Mouse (Mus musculus): ENCODE results near the gene Uckl1.

Uckl1 gene

DNA sequence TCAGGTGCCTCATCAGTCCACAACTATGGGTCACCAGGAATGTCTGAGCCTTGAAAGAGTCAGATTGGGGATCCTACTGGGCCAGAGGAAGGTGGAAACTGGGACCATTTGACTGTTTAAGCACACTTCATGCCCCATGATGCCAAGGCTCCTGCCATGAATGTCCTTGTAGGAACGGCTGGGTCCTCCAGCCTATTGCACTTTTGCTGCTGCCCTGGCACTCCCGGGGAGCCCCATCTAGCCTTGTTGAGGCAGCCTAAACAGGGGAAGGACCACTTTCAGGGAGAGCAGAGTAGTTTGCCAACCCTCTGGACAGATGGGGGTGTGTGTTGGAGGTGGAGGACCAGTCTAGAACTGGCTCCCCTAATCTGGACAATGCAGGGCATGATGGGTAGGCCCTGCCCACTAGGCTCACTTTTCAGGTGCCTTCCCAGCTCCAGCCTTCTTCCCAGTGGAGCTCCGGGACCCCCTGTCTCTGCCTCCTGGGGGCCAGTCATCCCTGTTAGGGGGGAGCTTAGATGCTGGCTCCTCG is at the start of gene Uckl1:
TSS of gene Uckl1 (minus strand) at position 482 of the 532 bp plus-strand sequence.
- CTCF ChIA-PET: no interaction called here

DNA sequence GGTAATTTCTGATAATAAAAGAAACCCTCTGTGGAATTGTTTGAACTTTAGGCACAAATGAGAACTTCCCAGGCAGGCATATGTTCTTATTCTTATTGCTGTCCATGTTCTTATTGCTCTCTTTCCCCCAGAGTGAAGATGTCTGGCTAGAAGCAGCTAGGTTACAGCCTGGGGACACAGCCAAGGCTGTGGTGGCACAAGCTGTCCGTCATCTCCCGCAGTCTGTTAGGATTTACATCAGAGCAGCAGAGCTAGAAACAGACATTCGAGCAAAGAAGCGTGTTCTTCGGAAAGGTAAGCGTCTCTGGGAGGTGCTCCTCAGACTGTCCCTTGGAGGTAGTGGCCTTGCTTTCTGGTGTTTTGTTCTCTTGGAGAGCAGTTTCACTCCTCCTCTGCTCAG is 47.9 kb upstream of the Uckl1 start:
- CTCF ChIA-PET: no interaction called here

DNA sequence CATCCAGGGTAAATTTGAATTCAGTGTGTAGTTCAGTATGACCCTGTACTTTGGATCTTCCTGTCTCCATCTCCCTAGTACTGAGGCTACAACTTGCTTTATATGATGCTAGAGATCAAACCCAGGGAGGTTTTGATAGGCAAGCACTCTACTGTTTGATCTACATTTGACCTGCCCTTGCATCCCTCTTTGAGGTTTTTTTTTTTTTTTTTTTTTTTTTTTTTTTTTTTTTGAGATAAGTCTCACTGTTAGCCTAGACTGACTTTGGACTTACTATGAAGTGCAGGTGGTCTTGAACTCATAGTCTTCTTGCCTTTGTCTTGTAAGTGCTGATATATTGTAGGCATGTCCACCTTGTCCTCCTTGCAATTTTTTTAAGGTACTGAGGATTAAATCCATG is 43.8 kb upstream of the Uckl1 start:
- CTCF ChIA-PET: no interaction called here

DNA sequence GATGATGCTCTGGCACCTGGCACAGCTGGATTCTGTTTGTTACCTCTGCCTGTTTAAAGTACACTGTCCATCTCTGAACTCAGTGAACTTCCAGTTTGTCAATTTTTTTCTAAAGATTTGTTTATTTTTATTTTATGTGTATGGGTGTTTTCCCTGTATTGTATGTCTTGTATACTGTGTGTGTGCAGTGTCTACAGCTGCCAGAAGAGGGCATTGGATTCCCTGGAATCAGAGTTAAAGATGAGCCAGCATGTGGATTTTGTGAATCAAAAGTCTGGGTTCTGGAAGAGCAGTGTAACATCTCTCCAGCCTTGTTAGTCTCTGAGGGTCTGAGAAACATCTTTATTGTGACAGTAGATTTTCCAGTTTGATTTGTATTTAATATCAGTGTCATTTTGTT is 38.7 kb upstream of the Uckl1 start:
- CTCF ChIA-PET: no interaction called here

DNA sequence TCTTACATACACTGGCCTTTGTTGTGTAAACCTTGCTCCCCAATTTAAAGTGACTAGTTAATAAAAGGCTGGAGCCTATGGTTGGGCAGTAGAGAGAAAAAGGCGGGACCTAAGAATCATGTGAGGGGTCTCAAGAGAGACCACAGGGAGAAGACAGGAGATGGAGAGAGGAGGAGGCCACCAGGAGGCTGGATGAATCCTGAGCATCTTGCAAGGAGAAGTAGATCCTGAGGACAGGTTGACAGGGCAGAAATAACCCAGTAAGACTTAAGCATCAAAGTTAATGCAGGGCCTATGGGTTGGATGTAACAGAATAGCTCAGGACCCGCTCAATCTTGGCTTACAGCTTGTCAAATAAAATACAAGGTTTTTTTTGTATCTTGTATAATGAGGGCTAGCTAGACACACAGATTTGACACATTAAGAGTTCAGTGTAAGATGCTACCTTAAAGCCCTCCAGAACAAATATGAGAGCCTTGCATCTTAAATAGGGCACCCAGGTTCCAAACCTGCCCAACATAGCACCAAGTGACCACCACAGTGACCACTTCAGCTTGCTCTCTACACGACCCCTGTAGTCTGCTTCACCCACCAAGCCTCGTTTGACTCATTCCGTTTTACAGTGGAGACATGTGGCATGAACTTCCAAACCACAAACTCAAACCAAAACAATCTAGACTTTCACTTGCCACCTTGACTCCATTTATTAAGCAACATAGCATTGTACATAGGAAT is 34.2 kb upstream of the Uckl1 start:
- CTCF ChIA-PET: no interaction called here

DNA sequence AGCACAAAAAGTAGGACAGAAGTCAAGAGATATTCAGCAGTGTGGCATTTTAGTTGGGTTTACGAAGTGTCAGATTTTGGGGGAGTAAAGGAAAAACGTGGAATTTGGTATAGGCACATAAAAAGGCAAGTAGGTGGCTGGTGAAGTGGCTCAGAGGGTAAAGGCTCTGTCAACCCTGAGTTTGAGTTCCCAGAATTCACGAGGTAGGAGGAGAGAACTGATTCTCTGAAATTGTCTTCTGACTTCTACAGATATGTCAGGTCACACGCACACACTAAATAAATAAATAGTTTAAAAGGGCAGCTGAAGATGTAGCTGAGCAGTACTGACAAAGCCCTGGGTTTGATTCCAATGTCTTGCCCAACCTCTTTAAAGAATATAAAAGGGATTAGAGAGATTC is 17.7 kb upstream of the Uckl1 start:
- CTCF ChIA-PET: no interaction called here

DNA sequence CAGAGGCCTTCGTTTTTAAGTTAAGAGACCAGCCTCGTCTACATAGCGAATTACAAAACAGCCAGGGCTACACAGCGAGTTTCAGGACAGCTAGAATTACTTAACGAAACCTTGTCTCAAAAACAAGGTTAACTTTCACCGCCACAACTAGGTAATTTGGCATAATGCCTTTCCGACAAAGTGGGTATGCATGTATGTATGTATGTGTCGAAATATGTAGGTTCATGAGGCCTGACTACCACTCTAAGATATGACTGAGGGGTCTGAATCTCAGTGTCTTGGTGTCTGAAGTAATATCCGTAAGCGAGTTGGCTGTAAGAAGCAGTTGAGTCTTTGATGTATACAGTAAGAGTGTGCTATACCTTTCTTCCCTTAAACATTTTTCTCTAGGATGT is 17.1 kb upstream of the Uckl1 start:
- CTCF ChIA-PET: no interaction called here

DNA sequence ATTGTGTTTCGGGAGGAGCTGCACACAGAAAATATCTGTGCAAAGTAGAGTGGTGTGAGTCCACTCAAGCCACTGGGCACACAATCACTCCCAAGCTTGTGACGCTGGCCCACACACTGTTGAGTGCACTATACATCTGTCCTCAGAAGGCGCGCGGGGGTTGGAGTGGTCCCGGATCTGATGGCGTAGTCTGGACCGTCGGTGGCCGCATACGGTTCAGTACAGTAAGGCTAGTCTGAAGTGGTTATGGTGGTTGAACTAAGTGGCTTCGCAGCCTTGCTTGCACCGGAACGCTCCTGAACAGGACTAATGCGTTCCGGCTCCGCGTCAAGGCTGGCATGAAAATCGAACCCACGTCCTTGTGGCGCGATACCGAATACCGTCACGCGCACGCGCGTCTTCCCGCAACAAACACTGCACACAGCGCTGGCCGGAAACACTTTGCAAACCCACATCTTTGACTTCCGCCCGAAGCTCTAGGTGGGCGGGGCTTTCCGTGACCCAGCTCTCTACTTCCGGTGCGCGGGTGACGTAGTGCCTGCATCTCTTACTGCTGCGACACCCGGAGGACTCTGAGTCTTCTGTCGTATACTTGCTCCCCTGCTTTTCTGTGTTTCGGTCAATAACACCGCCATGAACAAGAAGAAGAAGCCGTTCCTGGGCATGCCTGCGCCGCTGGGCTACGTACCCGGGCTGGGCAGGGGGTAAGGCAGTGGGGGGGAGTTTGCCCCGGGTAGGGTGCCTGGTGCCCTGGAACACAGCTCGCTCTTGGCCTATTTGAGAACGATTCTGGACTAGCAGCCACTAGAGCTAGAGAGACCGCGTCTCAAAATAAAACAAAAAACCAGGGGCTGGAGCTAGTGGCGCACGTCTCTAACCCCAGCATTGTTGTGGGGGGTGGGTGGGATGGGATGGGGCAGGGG is 16.4 kb upstream of the Uckl1 start:
- CTCF ChIA-PET: no interaction called here

DNA sequence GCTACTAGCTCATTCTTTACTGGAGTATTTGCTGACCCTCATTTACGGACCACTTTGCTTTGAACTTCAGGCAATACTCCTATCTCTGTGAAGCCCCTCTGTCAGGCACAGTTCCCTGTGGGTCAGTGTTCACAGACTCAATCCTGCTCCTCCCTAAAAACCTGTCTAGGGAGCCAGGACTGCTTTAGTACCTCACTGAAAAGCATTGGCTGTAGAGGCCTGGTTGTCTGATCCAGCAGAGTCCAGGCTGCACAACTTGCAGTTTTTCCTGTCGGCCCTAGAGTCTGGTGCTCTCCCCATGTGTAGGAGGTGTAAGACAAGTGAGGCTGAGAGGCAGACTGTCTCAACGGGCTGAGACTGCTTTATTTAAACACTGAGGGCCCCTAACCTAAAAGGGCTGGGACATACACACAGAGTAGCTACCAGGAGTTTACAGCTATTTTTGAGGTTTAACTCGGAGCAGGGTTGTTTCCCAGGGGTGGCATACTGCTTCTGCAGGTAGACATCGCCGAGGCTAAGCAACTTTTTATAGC is 15.6 kb upstream of the Uckl1 start:
- CTCF ChIA-PET: interaction anchor here (0.5 kb wide), 1 partner anchor 185 kb away, joined by 3 read pairs; no protein-coding TSS in a partner anchor

DNA sequence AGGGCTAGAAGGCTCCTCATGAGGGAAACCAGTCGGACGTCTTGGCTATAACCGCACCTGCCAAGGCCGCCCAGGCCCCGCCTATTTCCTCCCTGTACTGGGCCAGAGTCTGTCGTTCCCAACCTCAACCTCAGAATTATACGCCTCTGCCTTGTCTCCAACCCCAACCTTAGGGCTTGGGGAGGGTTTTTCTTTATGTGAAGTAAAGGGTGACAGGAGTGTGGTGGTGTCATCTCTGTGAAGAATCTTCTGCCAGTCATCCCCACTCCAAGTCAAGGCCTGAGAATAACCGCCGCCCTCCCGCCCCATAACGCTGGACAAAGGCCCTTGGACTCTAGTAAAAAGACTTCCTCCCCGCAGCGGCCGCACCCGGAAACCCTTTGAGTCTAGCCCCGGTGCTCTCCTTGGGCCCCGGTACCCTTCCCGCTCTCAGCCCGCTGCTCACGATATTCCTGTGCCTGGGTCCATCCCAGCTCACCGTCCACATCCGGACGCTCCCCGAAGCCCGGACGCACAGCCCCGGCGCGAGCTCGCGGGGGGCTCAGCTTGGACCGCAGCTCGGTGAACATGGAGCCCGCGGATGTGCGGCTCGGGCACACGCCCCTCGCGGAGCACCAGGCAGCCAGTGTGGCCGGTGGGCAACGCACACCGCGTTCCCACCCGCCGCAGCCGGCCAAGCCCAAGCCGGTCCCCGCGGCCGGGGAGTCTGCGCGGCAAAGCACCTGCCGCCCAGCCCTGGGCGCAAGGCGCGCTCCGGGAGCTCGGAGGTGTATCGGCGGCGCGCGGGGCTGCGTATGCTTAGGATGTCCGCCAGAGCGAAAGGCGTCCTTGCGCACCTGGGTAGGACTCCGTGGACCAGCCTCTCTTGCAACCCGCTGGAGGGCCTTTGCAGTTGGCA is 14.0 kb upstream of the Uckl1 start, which contains the start of gene Samd10:
TSS of gene Samd10 (minus strand) at position 759 of the 898 bp plus-strand sequence.
- CTCF ChIA-PET: interaction anchor here (0.7 to 1.0 kb wide), 2 partner anchors 101 to 183 kb away, joined by 3 to 13 read pairs; no protein-coding TSS in a partner anchor

DNA sequence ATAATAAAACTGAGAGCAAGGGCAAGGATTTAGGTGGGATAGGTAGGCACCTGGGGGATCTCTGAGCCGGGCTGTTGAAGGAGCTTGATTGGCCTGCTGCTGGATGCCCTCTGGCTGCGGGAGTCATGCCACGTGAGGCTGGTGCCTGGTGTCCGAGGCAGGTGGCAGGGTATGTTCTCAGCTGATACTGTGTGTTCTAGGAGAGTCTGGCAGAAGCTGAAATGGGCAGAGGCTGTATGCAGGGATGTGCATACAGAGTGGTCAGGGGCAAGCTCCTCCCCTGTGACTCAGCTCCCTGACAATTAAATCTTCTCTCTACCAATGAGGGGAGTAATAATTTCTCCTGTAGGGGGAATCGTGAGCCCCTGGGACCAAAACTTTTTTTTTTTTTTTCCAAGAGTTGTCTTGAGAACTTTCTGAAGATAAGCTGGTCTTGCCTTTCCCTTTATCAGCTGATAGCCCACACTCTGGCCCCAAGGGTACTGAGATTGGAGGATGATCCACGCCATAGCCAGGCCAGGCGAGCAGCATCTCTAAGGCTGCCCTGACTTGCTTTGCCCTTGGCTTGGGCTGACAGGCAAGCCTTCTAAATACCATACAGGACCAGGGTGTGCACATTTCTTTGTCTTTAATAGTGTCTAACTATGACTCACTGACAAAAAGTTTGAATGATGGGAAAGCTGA is 12.8 kb upstream of the Uckl1 start:
- CTCF ChIA-PET: interaction anchor here (0.7 to 0.9 kb wide), 2 partner anchors 86 to 733 kb away, joined by 5 read pairs; no protein-coding TSS in a partner anchor

DNA sequence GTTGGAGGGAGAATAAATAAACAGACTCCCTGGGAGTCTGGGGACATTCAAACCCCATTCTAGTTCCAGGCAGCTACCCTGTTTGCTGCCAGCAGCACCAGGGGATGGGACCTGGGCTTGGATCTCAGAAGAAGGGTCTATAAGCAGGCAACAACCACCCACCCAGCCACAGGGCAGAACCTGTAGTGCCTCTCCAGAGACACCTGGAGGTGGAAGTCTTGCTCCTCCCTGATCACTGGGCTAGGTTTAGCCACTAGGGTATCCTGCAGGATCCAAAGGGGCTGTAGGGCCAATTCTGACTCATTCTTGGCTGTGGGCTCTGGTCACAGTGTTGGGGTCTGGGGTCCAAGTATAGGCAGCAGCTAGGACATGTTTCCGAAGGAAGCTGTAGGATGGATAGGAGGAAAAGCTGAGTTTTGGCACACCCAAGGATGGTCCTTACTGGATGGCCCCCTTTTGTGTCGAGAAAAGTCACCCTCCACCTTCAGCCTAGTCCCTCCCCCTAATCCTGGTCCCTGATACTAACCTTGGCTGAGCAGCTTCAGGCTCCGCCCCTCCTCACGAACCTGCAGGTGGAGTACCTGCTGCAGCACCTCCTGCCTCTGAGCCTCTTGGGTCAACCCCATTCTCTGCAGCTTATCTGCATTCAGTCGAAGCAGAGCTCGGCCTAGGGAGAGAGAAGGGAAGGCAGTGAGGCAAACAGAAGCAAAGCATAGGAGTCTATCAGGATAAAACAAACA is 11.7 kb upstream of the Uckl1 start:
- CTCF ChIA-PET: no interaction called here

DNA sequence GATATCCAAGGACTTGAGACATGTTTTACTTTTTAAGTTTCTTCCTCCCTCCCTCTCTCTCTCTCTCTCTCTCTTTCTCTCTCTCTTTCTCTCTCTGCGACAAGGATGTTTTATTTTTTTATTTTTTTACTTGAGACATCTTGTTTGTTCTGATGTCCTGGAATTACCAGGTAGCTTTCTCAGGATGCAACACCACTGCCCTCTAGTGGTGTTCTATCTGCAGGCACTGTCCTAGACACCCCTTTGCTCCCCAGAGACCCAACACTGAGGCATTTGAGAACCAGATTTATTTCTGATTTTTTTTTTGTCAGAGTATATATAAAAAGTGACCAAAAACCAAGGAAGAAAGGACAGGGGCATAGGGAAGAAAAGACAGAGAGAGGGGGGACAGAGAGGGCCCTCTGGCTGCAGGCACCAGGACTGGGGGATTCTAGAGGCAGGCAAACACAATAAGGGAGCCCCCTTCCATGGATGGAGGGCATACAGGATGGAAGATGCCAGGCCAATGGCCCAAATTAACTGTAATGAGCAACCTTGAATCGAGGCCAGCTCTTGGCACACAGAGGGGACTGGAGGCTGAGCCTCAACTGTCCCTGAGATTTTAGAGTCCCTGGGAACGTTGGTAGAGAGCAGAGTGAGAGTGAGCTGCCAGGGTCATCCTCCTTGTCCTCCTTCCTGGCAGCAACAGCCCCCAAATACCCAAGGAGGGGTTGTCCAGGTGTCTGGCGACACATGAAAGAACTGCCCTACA is 10.4 kb upstream of the Uckl1 start:
- CTCF ChIA-PET: interaction anchor here (0.7 kb wide), 1 partner anchor 1088 kb away, joined by 4 read pairs; no protein-coding TSS in a partner anchor

DNA sequence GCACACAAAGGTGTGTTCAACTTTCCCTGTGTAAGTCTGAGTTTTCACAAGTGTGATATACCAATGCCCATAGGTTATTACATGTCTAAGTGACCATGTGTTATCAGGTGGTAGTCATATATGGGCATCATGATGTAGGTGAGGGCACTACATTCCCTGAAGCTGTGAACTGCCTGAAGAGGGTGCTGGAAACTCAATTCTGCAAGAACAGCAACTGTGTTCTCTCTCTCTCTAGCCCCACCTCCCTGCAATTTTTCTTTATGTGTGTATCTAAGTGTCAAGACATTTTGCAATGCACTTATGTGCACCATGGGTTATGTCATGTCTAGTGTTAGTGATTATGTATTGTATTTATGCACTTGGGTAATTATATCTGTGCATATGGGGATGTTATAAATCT is 9.2 kb upstream of the Uckl1 start:
- CTCF ChIA-PET: no interaction called here

DNA sequence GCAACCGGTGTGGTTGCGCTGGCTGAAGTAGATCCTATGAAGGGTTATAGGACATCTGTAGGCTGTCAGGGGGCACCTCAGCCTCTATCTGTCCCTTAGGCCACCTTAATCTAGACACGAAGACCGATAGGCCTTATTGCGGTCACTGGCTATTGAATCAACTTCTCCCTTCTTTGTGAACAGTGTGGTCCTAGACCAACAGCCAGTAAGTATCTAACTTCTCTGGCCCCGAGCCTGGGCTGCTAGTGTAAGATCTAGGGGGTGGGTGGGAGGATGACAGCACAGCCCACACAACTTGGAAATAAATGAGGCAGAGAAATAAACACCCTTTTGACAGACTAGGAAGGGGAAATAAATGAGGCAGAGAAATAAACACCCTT is 8.3 kb upstream of the Uckl1 start:
- CTCF ChIA-PET: interaction anchor here (0.6 to 0.7 kb wide), 2 partner anchors 9 to 82 kb away, joined by 3 to 12 read pairs; no protein-coding TSS in a partner anchor

DNA sequence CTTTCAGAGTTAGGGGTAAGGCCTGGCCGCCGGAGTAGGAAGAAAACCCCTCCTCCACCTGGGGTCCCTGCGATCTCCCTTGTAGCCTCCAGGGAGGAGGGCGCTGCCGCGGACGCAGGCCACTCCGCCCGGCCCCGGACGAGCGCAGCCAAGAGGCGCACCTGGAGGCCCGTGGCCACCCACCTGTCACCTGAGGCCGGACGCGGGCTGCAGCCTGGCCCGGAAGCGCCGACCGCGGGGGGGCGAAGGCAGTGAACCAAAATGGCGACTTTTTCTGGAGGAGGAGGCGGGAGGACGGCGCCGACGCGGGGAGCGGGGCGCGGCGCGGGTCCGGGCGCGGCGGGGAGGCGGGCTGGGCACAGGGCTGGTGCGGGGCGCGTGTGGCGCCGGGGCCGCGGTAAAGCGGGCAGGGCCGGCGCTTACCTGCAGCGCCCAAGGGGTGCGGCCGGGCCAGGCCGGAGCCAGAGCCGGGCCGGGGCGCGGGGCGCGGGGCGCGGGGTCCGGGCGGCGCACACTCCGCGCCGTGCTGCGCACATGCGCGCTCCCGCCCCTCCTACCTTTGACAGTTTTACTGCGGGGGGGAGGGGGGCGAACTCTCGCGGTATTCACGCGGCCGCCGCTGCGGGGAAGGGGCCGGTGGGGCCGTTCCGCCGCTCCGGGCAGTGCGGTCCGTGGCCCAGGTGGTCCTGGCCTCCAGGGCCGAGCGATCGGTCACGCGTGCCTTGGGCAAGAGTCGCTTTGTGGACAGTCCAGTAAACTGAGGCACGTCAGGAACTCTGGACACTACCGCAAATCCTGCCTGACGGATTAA is 7.7 kb upstream of the Uckl1 start, which contains the start of gene Zfp512b:
TSS of gene Zfp512b (minus strand) at position 573 of the 811 bp plus-strand sequence.
- CTCF ChIA-PET: interaction anchor here (0.6 kb wide), 2 partner anchors 81 to 91 kb away, joined by 3 to 4 read pairs; no protein-coding TSS in a partner anchor

DNA sequence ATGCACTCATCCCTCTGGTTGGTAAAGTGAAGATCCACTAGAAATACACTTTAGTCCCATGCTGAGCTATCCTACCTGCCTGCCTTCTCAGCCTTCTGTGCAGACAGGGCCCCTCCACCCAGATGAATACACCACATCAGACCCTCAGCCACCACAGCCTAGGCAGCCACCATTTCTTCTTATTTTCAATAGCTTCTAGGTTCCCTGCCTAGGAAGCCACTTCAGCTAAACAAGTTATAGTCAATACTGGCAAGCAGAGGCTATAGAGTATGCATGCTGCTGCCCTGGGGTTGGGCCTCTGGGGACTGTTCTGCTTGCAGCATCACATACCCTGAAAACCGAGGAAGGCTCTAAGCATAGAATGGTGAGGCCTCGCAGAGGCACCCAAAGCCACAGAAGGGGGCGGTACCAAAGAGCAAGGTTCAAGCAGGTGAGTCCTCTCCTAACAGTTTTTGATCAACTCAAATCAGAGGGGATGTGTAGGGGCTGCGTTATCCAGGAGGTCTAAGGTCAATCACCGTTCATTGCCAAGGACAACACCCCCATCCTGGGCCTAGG is 6.9 kb upstream of the Uckl1 start, which contains the start of gene Prpf6:
TSS of gene Prpf6 (plus strand) at position 341 of the 558 bp plus-strand sequence.
- CTCF ChIA-PET: interaction anchor here (1.0 kb wide), 1 partner anchor 9 kb away, joined by 3 read pairs; no protein-coding TSS in a partner anchor

Measured in spleen, embryonic (tissue).